In the genomic region with DNA sequence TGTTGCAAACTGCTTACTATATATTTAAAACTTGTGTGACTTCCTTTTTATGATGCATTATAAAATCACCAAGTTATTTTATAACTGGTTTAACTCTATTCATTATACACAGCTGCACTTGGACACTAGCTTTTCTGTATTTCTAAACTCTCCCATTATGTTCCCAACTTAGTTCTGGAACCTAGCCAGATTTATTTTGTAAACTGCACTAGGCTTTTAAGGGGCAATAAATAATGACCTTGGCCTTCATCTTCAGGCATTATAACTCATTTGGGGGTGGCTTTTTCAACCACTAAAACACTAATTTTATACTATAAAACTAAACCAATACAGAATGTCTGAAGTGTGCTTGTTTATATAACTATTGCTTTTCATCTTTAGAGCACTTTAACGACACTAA, we compare ENCODE assay signal across 20 mouse cellular contexts. TPM values are rescaled to one million over a fixed set of nuclear protein-coding genes. Genes with fewer than 3 reads are reported as not detected.
DNase-seq lines count a peak whose midpoint lies in the region; ATAC-seq and TF ChIP-seq lines count a peak whose summit lies in the region.
"Had no signal": no experiment of that assay in that cellular context is flagged by ENCODE, and none has a peak within 500 bp of the region (broad histone marks: within the 10 kb centered on the region; RNA-seq: fewer than 3 reads in every experiment).

No protein-coding gene starts in this region.

- 15% methylated on average over 1 of the region's 1 CpGs for WGBS in forebrain, embryonic 14.5 days
- 13% methylated on average over 1 of the region's 1 CpGs for WGBS in forebrain, postnatal 0 days
- 8% methylated on average over 1 of the region's 1 CpGs for WGBS in limb, embryonic 11.5 days
- 30% methylated on average over 1 of the region's 1 CpGs for WGBS in limb, embryonic 10.5 days
- 10% methylated on average over 1 of the region's 1 CpGs for WGBS in limb, embryonic 12.5 days

- H3K36me3 ChIP-seq in forebrain, embryonic 14.5 days (ENCODE audit: control insufficient read depth, insufficient read depth, low read length) = no peaks in the 10 kb centered on the region
- H3K36me3 ChIP-seq in forebrain, postnatal 0 days (ENCODE audit: insufficient read depth) = no peaks in the 10 kb centered on the region
- no peaks in the 10 kb centered on the region for H3K36me3 ChIP-seq in limb, embryonic 11.5 days (ENCODE audit: control insufficient read depth, insufficient read depth, low read length)
- H3K36me3 ChIP-seq in limb, embryonic 10.5 days = no peaks in the 10 kb centered on the region
- no peaks in the 10 kb centered on the region for H3K36me3 ChIP-seq in limb, embryonic 12.5 days
- H3K36me3 ChIP-seq: embryonic facial prominence, embryonic 13.5 days; heart, embryonic 13.5 days; hindbrain, embryonic 12.5 days had no signal

- no peak overlapping the region for H3K9ac ChIP-seq in forebrain, embryonic 14.5 days (ENCODE audit: low read length)
- no peak overlapping the region for H3K9ac ChIP-seq in forebrain, postnatal 0 days
- H3K9ac ChIP-seq in limb, embryonic 11.5 days (ENCODE audit: low read length) = no peak overlapping the region
- no peak overlapping the region for H3K9ac ChIP-seq in limb, embryonic 12.5 days (replicated peaks)
- H3K9ac ChIP-seq: embryonic facial prominence, embryonic 13.5 days; heart, embryonic 13.5 days; hindbrain, embryonic 12.5 days had no signal

- DNase-seq in forebrain, embryonic 14.5 days (ENCODE audit: low spot score) = peak; percentile 28
- DNase-seq in forebrain, postnatal 0 days = no peak
- DNase-seq in limb, embryonic 11.5 days (ENCODE audit: low spot score) = no peak
- no peak for DNase-seq in limb, embryonic 10.5 days (ENCODE audit: low spot score)
- DNase-seq in brain, embryonic 14.5 days (ENCODE audit: low read depth) = peak; percentile 18
- DNase-seq: adrenal gland, postnatal 14 days; cerebellum, adult 18-20 months; cerebellum, adult 9-11 months; cerebellum, postnatal 36 days; gastrocnemius, postnatal 36 days; heart, adult 11 months; heart, postnatal 4 days had no signal

- H3K27me3 ChIP-seq in forebrain, embryonic 14.5 days (replicated peaks; ENCODE audit: control insufficient read depth, insufficient read depth, low read length) = no peaks in the 10 kb centered on the region
- no peaks in the 10 kb centered on the region for H3K27me3 ChIP-seq in forebrain, postnatal 0 days (ENCODE audit: insufficient read depth, low read length)
- H3K27me3 ChIP-seq in limb, embryonic 11.5 days (ENCODE audit: control insufficient read depth, insufficient read depth, low read length) = no peaks in the 10 kb centered on the region
- no peaks in the 10 kb centered on the region for H3K27me3 ChIP-seq in limb, embryonic 10.5 days (ENCODE audit: low read depth, poor library complexity, severe bottlenecking)
- H3K27me3 ChIP-seq in limb, embryonic 12.5 days = no peaks in the 10 kb centered on the region
- H3K27me3 ChIP-seq: CH12.LX; embryonic facial prominence, embryonic 13.5 days; heart, embryonic 13.5 days; hindbrain, embryonic 12.5 days had no signal

- no peak overlapping the region for H3K27ac ChIP-seq in forebrain, embryonic 14.5 days (ENCODE audit: low read depth, low read length)
- H3K27ac ChIP-seq in forebrain, postnatal 0 days (ENCODE audit: low read depth, low read length) = no peak overlapping the region
- H3K27ac ChIP-seq in limb, embryonic 11.5 days (replicated peaks; ENCODE audit: low read depth, low read length) = no peak overlapping the region
- no peak overlapping the region for H3K27ac ChIP-seq in limb, embryonic 10.5 days
- H3K27ac ChIP-seq in limb, embryonic 12.5 days = no peak overlapping the region
- H3K27ac ChIP-seq: embryonic facial prominence, embryonic 13.5 days; heart, embryonic 13.5 days; hindbrain, embryonic 12.5 days had no signal

- TF ChIP-seq CTCF in forebrain, postnatal 0 days (IDR thresholded peaks at IDR 0.05; ENCODE audit: low read depth) = no peak
- no peak for TF ChIP-seq CTCF in brain, embryonic 14.5 days (IDR thresholded peaks at IDR 0.05; ENCODE audit: borderline replicate concordance, extremely low read depth, insufficient read depth, insufficient read length)

- peaks cover 4% of the 10 kb centered on the region; the same call in 1 of the 2 replicates for H3K4me1 ChIP-seq in forebrain, embryonic 14.5 days (ENCODE audit: control insufficient read depth, insufficient read depth, low read length)
- no peaks in the 10 kb centered on the region for H3K4me1 ChIP-seq in forebrain, postnatal 0 days (ENCODE audit: insufficient read depth)
- H3K4me1 ChIP-seq in limb, embryonic 11.5 days (ENCODE audit: control insufficient read depth, insufficient read depth, low read length) = peaks cover 4% of the 10 kb centered on the region; the same call in 1 of the 2 replicates
- H3K4me1 ChIP-seq in limb, embryonic 10.5 days = peaks cover 37% of the 10 kb centered on the region
- peaks cover 12% of the 10 kb centered on the region; the same call in 1 of the 2 replicates for H3K4me1 ChIP-seq in limb, embryonic 12.5 days (replicated peaks)
- H3K4me1 ChIP-seq: heart, embryonic 13.5 days; hindbrain, embryonic 12.5 days had no signal

- no peak overlapping the region for H3K4me2 ChIP-seq in forebrain, embryonic 14.5 days (ENCODE audit: low read length)
- H3K4me2 ChIP-seq in forebrain, postnatal 0 days (ENCODE audit: low read depth) = no peak overlapping the region
- H3K4me2 ChIP-seq in limb, embryonic 11.5 days (ENCODE audit: low read depth, severe bottlenecking) = no peak overlapping the region; the same call in 1 of the 2 replicates
- H3K4me2 ChIP-seq in limb, embryonic 12.5 days = 0 out of 2 replicates have a peak overlapping the region, but pooled peaks have one; percentile 26
- H3K4me2 ChIP-seq: embryonic facial prominence, embryonic 13.5 days; heart, embryonic 13.5 days; hindbrain, embryonic 12.5 days had no signal

- no peak overlapping the region for H3K4me3 ChIP-seq in forebrain, embryonic 14.5 days (ENCODE audit: low read depth, low read length)
- no peak overlapping the region for H3K4me3 ChIP-seq in forebrain, postnatal 0 days (ENCODE audit: low read depth, low read length)
- no peak overlapping the region for H3K4me3 ChIP-seq in limb, embryonic 11.5 days (ENCODE audit: low read depth, low read length)
- no peak overlapping the region for H3K4me3 ChIP-seq in limb, embryonic 10.5 days
- H3K4me3 ChIP-seq in limb, embryonic 12.5 days (replicated peaks) = no peak overlapping the region
- H3K4me3 ChIP-seq: embryonic facial prominence, embryonic 13.5 days; heart, embryonic 13.5 days; hindbrain, embryonic 12.5 days had no signal

- TF ChIP-seq POLR2A in brain, embryonic 14.5 days (IDR thresholded peaks at IDR 0.05; ENCODE audit: borderline replicate concordance, extremely low read depth, insufficient read depth, insufficient read length, poor library complexity, severe bottlenecking) = no peak

- peak; percentile 35 for ATAC-seq in forebrain, embryonic 14.5 days
- ATAC-seq in forebrain, postnatal 0 days = no peak
- ATAC-seq in limb, embryonic 11.5 days (ENCODE audit: insufficient number of reproducible peaks, low FRiP score, low TSS enrichment, low read depth) = peak; percentile 34; the same call in 1 of the 2 replicates
- ATAC-seq in limb, embryonic 12.5 days (ENCODE audit: insufficient number of reproducible peaks, insufficient read depth, low FRiP score, low TSS enrichment, low read depth) = no peak; the same call in 1 of the 2 replicates
- ATAC-seq: activated CD4-positive, CD25-positive, alpha-beta regulatory T cell, adult 4 months; hindbrain, embryonic 16.5 days; Patski had no signal

- H3K9me3 ChIP-seq in forebrain, embryonic 14.5 days (replicated peaks; ENCODE audit: control insufficient read depth, low read length) = no peaks in the 10 kb centered on the region
- H3K9me3 ChIP-seq in forebrain, postnatal 0 days (ENCODE audit: low read length) = no peaks in the 10 kb centered on the region
- H3K9me3 ChIP-seq in limb, embryonic 11.5 days (ENCODE audit: control insufficient read depth, low read length) = peaks cover 3% of the 10 kb centered on the region; the same call in 1 of the 2 replicates
- 0 out of 2 replicates have a peak, but pooled peaks cover 4% of the 10 kb centered on the region for H3K9me3 ChIP-seq in limb, embryonic 10.5 days (replicated peaks)
- peaks cover 8% of the 10 kb centered on the region; the same call in 1 of the 2 replicates for H3K9me3 ChIP-seq in limb, embryonic 12.5 days
- H3K9me3 ChIP-seq: embryonic facial prominence, embryonic 13.5 days had no signal

RNA-seq across cellular contexts. Expression of a gene that starts 8.8 kb away (rescaled TPM):
- 0.93 and 1.5 TPM in 2 replicates for polyA plus RNA-seq in forebrain, embryonic 14.5 days (2014; fragmentation: Nextera tagmentation; extraction: Ambion mirVana)
- 2.7 and 3.6 TPM in 2 replicates for total RNA-seq in forebrain, postnatal 0 days (2014; rRNA removed)
- 0.49 and 1.3 TPM in 2 replicates for polyA plus RNA-seq in forebrain, postnatal 0 days (2015; fragmentation: Nextera tagmentation; extraction: Ambion mirVana)
- polyA plus RNA-seq in limb, embryonic 11.5 days (2014; fragmentation: Nextera tagmentation; extraction: Ambion mirVana) = 1.7 TPM in 2 replicates
- 1.1 and 1.9 TPM in 2 replicates for polyA plus RNA-seq in limb, embryonic 10.5 days (2016; fragmentation: Nextera tagmentation; extraction: Ambion mirVana)
- polyA plus RNA-seq in brain, embryonic 14.5 days (2012; rRNA removed) = 1.2 and 2.9 TPM in 2 replicates
- polyA plus RNA-seq in limb, embryonic 12.5 days (2016; fragmentation: Nextera tagmentation; extraction: Ambion mirVana) = 2.7 and 2.8 TPM in 2 replicates
- total RNA-seq: CH12.LX had no signal
- polyA plus RNA-seq: activated CD4-positive, CD25-positive, alpha-beta regulatory T cell, adult 4 months had no signal

Comparison
In these comparisons a context has a peak if more than half of its experiments do, and no peak if none do; other contexts are left out.
1. ATAC-seq: peak in forebrain, embryonic 14.5 days (single experiment) and limb, embryonic 11.5 days (single experiment); none in forebrain, postnatal 0 days (single experiment) and limb, embryonic 12.5 days (single experiment).
2. DNase-seq: peak in forebrain, embryonic 14.5 days (single experiment) and brain, embryonic 14.5 days (single experiment); none in forebrain, postnatal 0 days (single experiment), limb, embryonic 11.5 days (single experiment) and limb, embryonic 10.5 days (single experiment).